Mouse (Mus musculus) urinary bladder, postnatal 14 days (tissue): ENCODE measurements around the gene Syn3.
A peak's percentile ranks its signal among the peaks of the same experiment; 100 is the strongest.

Experiments used
- DNase-seq: peaks from one replicate; pipeline ENCODE4 v3.0.0; 2021; ENCODE audit warnings: low spot score

Gene Syn3

DNA sequence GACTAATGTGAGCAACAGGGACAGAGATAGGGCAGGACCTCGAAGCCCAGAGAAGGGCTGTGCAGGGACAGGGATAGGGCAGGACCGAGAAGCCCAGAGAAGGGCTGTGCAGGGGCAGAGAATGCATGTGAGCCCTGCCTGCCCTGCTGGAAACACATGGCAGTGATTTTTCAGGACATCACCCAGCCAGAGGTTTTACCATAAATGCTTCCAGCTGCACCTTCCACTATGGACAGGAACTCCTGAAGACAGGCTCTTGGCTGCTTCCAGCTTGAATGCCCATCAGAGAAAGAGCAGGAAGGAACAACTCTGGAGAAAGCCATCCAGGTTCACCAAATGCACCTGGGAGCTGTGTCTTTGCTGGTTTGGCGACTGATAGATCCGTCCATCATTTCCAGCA is 131.3 kb downstream of the Syn3 start:
- no peak for DNase-seq

DNA sequence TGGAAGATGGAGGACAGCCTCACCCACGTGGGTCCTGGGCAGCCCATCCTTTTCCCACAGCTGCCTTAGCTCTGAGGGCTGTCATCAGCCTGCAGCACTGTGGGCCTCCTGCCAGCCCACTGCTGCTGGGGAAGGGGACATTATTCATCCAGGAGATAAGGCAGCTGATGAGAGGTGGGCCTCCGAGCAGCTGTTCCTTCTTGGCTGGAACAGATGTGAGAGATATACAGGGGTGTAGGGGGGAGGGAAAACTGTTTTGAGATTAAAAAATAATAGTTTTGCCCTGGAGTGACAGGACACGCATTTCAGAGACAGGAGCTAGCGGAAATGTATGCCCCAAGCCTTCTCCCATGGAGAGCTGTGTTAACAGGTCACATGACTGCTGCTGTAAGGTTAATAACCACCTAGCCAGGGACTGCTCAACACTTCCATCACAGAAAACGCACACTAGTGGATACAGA is 133.0 kb downstream of the Syn3 start:
- peak; percentile 36 for DNase-seq

DNA sequence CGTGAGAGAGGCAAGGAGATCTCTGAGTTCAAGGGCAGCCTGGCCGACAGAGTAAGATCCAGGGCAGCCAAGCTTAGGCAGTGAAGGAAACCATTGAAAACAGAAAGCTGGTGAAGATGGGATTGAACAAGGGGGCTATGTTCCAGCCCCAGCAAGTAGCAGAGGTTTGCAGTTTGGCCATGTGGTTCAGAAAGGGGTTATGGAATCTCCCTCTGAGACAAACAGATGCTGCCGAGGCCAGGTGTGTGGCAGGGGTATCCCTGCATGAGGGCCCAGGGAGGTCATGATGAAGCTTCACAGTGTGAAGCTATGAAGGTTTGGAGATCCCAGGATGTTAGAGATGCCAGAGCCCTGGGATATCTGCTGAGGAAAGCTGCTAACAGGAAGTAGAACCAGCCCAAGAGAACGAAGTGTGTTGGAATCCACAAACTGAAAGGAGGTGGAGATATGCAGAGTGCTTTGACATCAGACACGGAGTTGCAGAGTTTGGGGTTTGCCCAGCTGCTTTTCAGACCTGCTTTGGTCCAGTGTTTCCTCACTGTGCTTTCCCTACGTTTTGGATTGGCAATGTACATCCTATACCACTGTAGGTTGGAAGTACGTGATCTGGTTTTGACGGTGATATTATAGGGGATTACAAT is 134.9 kb downstream of the Syn3 start:
- no peak for DNase-seq

DNA sequence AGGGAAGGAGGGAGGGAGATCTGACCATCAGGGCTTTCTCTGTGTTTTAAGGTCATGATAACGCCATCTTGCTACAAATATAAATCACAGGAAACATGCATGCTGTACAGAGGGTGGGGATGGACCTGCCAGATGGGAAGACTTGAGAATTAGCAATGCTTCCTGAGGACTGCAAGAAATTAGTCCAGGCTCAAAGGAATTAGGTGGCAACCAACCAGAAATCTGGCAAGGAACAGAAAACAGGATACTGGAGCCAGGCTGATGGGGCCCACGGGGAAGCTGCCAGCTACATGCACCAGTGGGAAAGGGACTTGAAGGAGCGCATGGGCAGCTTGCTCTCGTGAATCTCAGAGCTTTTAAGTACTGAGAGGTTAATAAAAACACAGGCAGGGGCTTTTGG is 139.0 kb downstream of the Syn3 start:
- DNase-seq = no peak

GRCm38 (mm10) chr10:86359208-86359607 is 139.5 kb downstream of the Syn3 start:
- no peak for DNase-seq

GRCm38 (mm10) chr10:86358307-86358975 is 140.3 kb downstream of the Syn3 start:
- no peak for DNase-seq

DNA sequence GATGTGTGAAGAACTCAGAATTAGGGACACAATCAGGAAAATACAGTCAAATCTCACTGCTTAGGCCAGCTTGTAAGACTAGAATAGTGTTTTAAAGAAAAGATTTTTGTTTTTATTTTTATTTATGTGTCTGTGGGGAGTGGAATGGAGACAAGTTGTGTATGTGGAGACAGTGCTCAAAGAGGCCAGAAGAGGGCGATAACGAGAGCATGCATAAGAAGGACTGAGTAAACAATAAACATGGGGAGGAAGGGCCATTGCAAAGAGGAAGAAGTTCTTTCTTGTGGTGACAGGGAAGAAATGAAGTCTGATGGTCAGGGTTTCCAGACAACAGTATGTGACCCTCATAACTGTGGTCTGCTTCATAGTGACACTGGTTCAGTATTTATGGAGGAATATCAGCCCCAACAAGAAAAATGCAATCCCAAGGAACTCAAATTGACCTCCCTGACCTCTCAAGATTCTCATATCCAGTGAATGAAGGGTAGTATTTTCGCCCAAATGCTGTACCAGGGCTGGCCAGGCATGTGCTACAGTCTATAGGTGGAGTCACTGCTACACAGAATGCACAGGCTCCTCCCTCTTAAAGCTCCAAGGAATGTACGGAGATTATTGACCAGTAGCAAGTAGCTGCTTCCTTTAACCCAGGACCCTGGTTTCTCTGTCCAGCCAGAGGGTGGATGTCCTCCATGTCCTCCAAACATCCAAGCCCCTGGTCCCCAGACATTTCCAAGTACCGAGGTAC is 141.7 kb downstream of the Syn3 start:
- peak; percentile 36 for DNase-seq

GRCm38 (mm10) chr10:86352521-86352920 is 146.2 kb downstream of the Syn3 start:
- DNase-seq = no peak

- DNase-seq = no peak
Measured at GRCm38 (mm10) chr10:86351287-86351686, 147.4 kb downstream of the Syn3 start.

DNA sequence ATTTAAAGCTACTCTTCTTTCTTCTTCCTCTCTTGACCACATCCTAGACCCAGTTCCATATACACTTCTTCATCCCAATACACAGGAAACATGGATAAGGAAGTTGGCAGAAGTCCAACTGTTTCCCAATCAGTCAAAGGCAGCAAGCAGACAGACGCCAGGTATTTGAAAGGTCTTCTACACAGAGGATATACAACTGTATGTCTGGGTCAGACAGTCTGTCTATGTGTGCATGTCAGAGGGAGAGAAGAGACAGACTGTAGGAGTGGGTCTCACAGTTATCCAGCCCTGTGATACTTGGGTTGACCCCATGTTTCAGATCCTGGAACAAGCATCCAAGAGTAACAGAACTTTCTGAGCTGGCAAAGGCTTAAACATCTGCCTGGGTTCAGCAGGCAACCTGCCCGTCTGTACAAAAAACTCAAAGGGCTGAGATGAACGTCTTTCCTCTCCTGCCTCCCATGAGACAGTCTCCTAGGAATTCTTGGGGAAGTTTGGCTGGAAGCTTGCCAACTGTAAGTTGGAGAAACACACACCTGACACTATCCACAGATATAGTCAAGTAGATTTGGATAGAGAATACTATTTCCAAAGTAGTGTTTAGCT is 152.4 kb downstream of the Syn3 start:
- DNase-seq = no peak

DNA sequence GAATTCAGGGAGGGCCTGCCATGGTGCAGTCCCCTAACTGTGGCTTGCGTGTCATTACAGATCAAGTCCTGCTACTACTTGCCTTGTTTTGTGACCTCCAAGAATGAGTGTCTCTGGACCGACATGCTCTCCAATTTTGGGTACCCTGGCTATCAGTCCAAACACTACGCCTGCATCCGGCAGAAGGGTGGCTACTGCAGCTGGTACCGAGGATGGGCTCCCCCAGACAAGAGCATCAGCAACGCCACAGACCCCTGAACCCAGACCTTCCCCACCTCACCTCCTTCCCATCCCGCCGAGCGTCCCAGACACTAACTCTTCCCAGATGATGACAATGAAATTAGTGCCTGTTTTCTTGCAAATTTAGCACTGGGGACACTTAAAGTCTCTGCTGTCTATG is 153.1 kb downstream of the Syn3 start:
- no peak for DNase-seq

- DNase-seq = no peak
Measured at GRCm38 (mm10) chr10:86344654-86345053, 154.0 kb downstream of the Syn3 start.

DNA sequence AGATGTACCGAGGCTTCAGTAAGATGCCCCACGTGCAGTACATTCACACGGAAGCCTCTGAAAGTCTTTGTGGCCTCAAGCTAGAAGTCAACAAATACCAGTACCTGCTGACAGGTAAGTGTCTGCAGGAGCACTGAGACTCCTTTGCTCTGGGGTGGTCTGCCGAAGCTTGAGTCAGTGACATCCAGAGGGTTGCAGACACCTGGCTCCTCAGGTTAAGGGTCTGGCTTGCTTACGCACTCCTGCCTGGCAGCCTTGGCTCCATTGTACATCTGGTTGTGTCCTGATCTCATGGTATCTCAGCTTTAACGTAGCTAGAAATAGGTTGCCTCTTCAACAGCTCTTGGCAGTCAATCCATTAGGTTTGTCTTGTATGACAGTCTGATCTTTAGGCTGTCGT is 154.8 kb downstream of the Syn3 start:
- no peak for DNase-seq

DNA sequence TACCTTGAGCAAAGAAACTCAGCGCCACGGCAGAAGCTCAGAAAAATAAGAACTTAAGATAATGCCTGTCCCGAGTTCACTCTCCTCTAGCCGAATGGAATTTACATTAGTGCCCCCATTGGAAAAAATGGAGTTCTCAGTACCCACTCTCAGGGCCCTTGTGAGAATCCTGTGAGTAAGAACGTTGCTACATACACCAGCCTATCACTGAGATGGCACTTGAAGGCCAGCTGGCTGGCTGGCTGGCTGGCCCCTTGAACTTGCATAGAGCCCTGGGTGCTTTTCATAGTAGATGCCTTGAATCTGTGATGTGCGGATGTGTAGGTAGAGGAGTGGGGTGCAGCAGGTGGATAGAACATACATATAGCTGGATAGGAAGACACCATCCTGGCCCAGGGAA is 155.3 kb downstream of the Syn3 start:
- DNase-seq = no peak

DNA sequence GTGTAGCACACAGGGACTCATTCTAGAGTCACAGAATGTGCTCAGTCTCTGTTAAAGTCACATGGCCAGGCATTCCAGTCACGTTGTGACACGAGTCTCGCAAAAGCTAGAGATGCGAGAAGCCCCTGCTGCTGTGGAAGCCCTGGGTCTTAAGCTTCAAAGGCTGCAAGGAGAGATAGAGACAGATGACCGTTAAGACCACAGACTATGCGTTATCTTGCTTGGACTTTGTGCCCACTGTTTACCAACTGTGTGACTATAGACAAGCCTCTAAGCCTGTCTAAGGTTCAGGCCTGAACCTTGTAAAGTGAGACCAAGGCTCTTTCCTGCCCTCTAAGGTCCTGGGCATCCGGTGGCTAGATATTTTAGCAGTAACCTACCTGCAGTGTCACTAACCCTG is 156.0 kb downstream of the Syn3 start:
- no peak for DNase-seq

- no peak for DNase-seq
Measured at GRCm38 (mm10) chr10:86342151-86342550, 156.5 kb downstream of the Syn3 start.

GRCm38 (mm10) chr10:86341589-86341988 is 157.1 kb downstream of the Syn3 start:
- peak; percentile 24 for DNase-seq

- DNase-seq = no peak
Measured at GRCm38 (mm10) chr10:86340991-86341527, 157.6 kb downstream of the Syn3 start.

- peak; percentile 47 for DNase-seq
Measured at GRCm38 (mm10) chr10:86340421-86340820, 158.3 kb downstream of the Syn3 start.

- peak; percentile 94 for DNase-seq
Measured at GRCm38 (mm10) chr10:86339649-86340379, 158.9 kb downstream of the Syn3 start.

GRCm38 (mm10) chr10:86339121-86339520 is 159.6 kb downstream of the Syn3 start:
- DNase-seq = no peak
